Mouse (Mus musculus) lung, adult 2 months (tissue): ENCODE results near the gene Cep72. TPM values are rescaled to one million over a fixed set of nuclear protein-coding genes. Genes with fewer than 3 reads are reported as not detected.
A peak's percentile ranks its signal among the peaks of the same experiment; 100 is the strongest.

ENCODE experiments used
- DNase-seq: peaks from one replicate; pipeline ENCODE4 v3.0.0; 2022
- H3K4me1 ChIP-seq: fragments of 200-500 bp; 2 replicates; pipeline ENCODE4 v1.6.1; 2011; ENCODE audit warnings: low read length; ENCODE audit not compliant: control insufficient read depth, insufficient read depth
- H3K4me3 ChIP-seq: fragments of 200-500 bp; replicated peaks from 2 replicates; pipeline ENCODE3; 2011; ENCODE audit warnings: low read depth, mild to moderate bottlenecking, control low read depth, low read length; ENCODE audit errors: extremely low read depth
- CTCF ChIP-seq: fragments of 200-500 bp; IDR thresholded peaks from 2 replicates; pipeline ENCODE4 v1.5.1; 2011; ENCODE audit warnings: mild to moderate bottlenecking, low read length, control low read depth; ENCODE audit not compliant: insufficient read depth
- POLR2A ChIP-seq: fragments of 200-500 bp; IDR thresholded peaks from 2 replicates; pipeline ENCODE4 v1.6.1; 2011; ENCODE audit warnings: low read depth, mild to moderate bottlenecking, control low read depth, low read length, borderline replicate concordance; ENCODE audit errors: extremely low read depth
- WGBS: fragments of 180-500 bp; shearing (Covaris S2); methylation state at CpG from one replicate; pipeline ENCODE4 v1.1.7; 2018; 5-methylcytosine and 5-hydroxymethylcytosine counted together
- polyA plus RNA-seq: library from polyadenylated mRNA; depleted of rRNA; stranded (reverse); fragments of >200 nt; gene quantifications from 2 replicates; pipeline ENCODE4 v1.2.3, GENCODE M21; 2012; rRNA removed

Cep72 gene
- 1.2 and 1.3 TPM in 2 replicates for polyA plus RNA-seq

GRCm38 (mm10) chr13:74061613-74062377, at the start of gene Cep72:
Cep72 (minus strand) TSS chr13:74062299.
- Histone ChIP-seq H3K4me1 (no peaks in the 10 kb centered on the region), H3K4me3 (peak within 1 kb of the TSS; percentile 99)
- WGBS = 2% methylated on average over 48 of the region's 48 CpGs
- DNase-seq = peak; percentile 90
- TF ChIP-seq POLR2A (peak; percentile 16; the same call in 1 of the 2 replicates), CTCF (no peak)

DNA sequence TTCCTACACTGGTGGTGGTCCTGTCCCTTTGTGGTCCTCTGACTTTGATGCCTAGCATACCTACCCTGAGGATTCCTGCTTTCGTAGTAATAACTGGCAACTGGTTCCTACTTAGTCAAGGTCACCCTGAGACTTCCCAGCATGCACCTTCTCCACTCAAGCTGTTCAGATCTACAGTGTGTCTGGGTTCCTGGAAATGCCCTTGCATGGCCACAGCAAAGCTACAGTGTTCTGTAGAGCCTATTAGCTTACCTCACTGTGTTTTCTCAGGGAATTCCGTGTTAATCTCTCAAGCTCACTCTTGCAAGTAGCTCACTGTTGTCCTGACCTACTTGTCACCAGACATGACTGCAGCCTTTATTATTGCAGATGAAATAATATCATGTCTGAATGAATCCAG, 45.3 kb upstream of the Cep72 start:
- DNase-seq = no peak
- Histone ChIP-seq H3K4me3 (no peak overlapping the region), H3K4me1 (no peaks in the 10 kb centered on the region)
- TF ChIP-seq POLR2A (no peak), CTCF (no peak)
- 81% methylated on average over 2 of the region's 2 CpGs for WGBS

DNA sequence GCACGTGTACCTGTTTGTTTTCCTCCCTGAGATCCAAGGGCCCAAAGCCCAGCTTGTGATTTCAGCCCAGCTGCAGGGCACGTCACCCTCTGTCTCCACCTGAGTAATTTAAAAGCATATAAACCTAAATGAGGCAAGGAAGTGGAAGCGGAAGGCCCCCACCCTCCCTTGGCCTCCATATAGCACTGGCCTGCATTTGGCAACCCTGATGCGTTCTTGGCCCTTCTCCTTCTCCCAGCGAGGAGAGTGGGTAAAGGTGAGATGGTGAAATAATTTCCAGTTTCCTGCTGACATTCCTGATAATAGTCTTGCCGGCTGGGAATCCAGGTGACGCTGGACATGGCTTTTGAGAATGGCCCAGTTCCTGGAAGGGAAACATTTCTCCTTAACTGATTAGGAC, 42.3 kb upstream of the Cep72 start:
- Histone ChIP-seq H3K4me3 (no peak overlapping the region), H3K4me1 (no peaks in the 10 kb centered on the region)
- WGBS = 82% methylated on average over 7 of the region's 7 CpGs
- DNase-seq = no peak
- TF ChIP-seq POLR2A (no peak), CTCF (no peak)

DNA sequence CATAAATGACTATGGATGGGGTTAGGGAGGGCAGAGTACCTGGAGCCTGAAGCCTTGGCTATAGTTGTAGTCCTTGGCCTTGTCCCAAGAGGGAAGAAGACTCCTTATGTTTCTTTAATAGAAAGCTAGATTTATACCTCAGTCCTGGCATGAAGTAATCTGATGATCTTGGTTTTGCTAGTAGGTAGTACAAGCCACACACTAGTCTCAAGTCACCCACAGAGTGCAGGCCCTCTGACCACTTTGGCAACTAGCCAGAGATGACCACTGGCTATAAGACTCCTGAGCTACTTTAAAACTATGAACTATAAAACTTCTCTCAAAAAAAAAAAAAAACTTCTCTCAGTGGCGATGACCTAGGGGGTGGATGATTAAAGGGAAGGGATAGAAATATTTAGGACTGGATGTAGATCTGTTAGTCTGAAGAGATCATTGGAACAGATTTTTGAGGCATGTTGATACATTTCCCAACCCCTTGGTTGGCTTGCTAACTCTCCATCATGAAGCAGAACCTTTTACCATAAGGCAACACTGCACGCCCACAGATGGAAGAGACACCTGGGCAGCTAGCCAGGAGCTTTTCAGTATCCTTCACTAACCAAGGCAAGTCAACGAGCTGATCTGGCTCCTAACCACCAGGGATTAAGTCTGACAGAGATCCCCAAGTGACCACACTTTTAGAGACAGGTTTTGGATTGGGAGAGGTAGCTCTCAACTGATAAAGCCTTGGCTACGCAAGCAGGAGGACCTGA, 40.9 kb upstream of the Cep72 start:
- no peak for TF ChIP-seq POLR2A
- no peak for TF ChIP-seq CTCF
- no peak for DNase-seq
- H3K4me3 ChIP-seq = no peak overlapping the region
- WGBS = 80% methylated on average over 4 of the region's 4 CpGs
- H3K4me1 ChIP-seq = no peaks in the 10 kb centered on the region

DNA sequence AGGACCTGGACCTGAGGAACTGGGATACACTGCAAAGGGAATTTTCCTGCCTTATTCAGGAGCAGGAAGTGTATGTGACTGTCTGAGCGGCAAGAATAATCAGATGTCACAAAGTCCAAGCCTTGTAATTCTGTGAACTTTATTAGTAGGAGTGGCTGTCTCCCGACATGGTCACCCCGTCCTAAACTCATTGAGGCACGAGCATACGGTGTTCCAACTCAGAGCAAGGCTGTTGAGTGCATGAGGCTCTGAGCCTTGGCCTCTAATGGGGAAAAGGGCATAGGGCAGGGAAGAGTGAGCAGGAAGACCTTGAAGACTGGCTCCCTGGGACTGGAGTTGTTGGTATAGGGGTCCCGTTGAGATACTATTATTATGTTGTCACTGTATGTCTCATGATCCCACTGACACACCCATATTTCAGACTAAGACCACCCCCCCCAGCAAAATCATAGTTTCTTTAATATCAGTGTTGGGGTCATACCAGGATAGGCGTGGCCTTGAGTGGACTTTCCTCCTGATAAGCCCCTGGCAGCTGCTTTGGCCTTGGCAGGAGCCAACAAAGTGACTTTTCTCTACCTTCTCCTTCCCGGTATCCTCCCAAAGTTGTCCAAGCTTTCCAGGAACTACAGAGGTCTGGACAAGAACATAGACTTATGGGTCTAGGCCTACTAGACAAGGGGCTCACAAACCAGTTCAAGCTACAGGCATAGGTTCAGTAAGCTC, 40.2 kb upstream of the Cep72 start:
- TF ChIP-seq CTCF (no peak), POLR2A (no peak)
- Histone ChIP-seq H3K4me3 (no peak overlapping the region), H3K4me1 (no peaks in the 10 kb centered on the region)
- DNase-seq = no peak
- 74% methylated on average over 8 of the region's 8 CpGs for WGBS

GRCm38 (mm10) chr13:74098913-74099312, 36.8 kb upstream of the Cep72 start:
- no peak for DNase-seq
- H3K4me3 ChIP-seq = no peak overlapping the region
- H3K4me1 ChIP-seq = no peaks in the 10 kb centered on the region
- 67% methylated on average over 6 of the region's 6 CpGs for WGBS
- TF ChIP-seq POLR2A = no peak
- TF ChIP-seq CTCF = no peak

- WGBS = 37% methylated on average over 2 of the region's 2 CpGs
- TF ChIP-seq CTCF (peak; percentile 71), POLR2A (no peak)
- H3K4me3 ChIP-seq = no peak overlapping the region
- peak; percentile 18 for DNase-seq
- H3K4me1 ChIP-seq = no peaks in the 10 kb centered on the region
These were observed 34.7 kb upstream of the Cep72 start for GRCm38 (mm10) chr13:74096715-74097363.

DNA sequence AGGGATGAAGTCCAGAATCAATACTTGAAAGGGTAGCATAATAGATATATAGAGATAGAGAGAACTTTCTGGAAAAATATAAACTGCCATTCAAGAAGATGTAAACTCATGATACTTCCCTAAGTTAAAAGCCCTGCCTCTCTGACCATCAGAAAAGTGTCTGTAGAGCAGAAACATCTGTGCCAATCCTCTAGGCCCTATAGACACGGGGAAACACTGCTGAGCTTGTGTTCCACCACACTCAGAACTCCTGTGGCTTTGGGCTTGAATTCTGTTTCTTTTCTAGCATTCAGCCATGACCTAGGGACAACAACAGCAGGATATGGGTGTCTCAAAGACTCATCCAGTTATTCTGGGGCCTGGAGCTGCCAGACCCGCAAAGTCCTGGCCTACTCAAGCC, 33.8 kb upstream of the Cep72 start:
- no peak for DNase-seq
- Histone ChIP-seq H3K4me3 (no peak overlapping the region), H3K4me1 (no peaks in the 10 kb centered on the region)
- WGBS = 50% methylated on average over 2 of the region's 2 CpGs
- TF ChIP-seq CTCF (no peak), POLR2A (no peak)

DNA sequence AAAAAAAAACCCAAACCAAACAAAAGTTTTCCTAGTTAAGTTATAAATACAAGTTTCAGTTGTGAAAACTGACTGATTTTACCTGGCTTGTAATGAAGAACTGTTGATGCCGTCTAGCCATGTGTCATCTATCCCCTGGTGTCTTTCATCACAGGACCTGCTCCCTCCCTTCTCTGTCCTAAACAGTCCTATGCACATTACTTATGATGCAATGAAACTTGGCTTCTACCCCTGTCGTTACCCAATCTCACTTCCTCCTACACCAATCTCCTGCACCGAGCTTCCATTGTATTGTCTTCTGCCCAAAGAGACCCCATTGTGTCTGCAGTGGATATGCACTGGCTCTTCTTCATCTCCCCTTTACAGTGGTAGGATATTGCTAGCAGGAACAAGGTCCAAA, 28.2 kb upstream of the Cep72 start:
- WGBS = 35% methylated on average over 3 of the region's 3 CpGs
- H3K4me1 ChIP-seq = no peaks in the 10 kb centered on the region
- TF ChIP-seq CTCF (no peak), POLR2A (no peak)
- H3K4me3 ChIP-seq = no peak overlapping the region
- DNase-seq = no peak
